Mouse (Mus musculus): Measurements from ENCODE around the gene Arid1b. TPM values are rescaled to one million over a fixed set of nuclear protein-coding genes. Genes with fewer than 3 reads are reported as not detected.

Gene Arid1b
- polyA plus RNA-seq, 1 experiment from 2014 or later: 46.4 TPM

DNA sequence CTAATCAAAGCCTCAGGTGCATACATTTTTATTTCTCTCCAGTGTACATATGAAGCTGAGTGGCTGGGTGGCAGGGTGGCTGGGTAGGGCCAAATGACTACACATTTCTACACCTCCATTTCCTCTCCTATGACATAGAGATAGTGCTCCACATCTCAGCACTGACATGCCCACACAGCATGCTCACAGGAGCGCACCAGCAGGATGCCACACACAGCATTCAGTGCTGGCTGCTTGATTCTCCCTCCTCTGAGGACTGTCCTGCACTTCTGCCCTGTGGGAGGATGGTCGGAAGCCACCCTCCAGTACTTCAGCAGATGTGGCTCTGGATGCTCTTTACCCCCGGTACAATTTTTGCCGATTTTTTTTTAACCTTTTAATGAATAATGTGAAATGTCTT is 172.0 kb downstream of the Arid1b start:
- ATAC-seq (no peak), DNase-seq (ENCODE audit: low read depth, low spot score) (no peak)
- H3K27me3 ChIP-seq: no peaks in the 10 kb centered on the region
- CTCF ChIA-PET: no interaction called here
- TF ChIP-seq CTCF (IDR thresholded peaks at IDR 0.05): no peak
- POLR2A ChIA-PET: no interaction called here
- in situ Hi-C loops (cut with MboI; ENCODE audit: low pct_unique_long_range_greater_than_20kb): no loop called here

DNA sequence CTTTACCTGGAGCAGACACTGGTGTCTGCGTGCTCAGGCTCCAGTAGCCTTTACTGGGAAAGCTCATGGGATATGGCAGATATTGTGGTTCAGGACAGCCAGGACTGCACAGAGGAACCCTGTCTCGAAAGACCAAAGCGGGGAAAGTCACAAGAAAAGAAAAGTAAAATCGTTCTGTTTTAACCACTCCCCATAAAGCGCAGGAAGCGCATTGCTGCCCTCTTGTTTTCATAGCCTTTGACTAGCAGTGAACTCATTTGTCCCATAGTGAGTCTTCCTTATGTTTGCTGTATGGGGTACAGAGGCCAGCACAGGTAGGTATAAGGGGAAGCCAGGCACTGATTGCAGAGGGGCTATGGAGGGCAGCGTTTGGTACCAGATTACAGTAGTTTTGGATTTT is 173.9 kb downstream of the Arid1b start:
- no peaks in the 10 kb centered on the region for H3K27me3 ChIP-seq
- in situ Hi-C loops (cut with MboI; ENCODE audit: low pct_unique_long_range_greater_than_20kb): no loop called here
- ATAC-seq (no peak), DNase-seq (ENCODE audit: low read depth, low spot score) (no peak)
- POLR2A ChIA-PET: no interaction called here
- CTCF ChIA-PET: no interaction called here
- TF ChIP-seq CTCF (IDR thresholded peaks at IDR 0.05): no peak

DNA sequence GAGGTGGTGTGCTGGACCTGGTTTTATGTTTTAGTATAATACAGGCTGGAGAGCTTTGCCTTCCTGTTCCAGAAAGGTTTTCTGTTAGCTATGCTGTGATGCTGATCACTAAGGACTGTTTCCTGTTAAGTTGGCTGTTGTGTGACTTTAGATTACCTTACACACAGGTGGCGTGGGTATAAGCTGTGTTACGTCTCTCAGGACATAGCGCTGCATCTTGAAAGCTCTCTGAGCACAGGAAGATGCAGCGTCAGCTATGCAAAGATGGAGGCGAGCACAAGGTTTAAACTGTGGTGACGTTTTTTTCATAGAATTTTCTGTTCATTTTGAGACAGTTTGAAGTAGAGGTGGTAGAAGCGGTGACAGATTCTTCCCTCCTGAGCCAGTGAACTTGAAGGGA is 174.5 kb downstream of the Arid1b start:
- TF ChIP-seq CTCF (IDR thresholded peaks at IDR 0.05): no peak
- in situ Hi-C loops (cut with MboI; ENCODE audit: low pct_unique_long_range_greater_than_20kb): no loop called here
- CTCF ChIA-PET: interaction anchor here (1.7 kb wide), 1 partner anchor 12 kb away, joined by 6 read pairs; no protein-coding TSS in a partner anchor
- DNase-seq (ENCODE audit: low read depth, low spot score) (no peak), ATAC-seq (no peak)
- no peaks in the 10 kb centered on the region for H3K27me3 ChIP-seq
- POLR2A ChIA-PET: no interaction called here

DNA sequence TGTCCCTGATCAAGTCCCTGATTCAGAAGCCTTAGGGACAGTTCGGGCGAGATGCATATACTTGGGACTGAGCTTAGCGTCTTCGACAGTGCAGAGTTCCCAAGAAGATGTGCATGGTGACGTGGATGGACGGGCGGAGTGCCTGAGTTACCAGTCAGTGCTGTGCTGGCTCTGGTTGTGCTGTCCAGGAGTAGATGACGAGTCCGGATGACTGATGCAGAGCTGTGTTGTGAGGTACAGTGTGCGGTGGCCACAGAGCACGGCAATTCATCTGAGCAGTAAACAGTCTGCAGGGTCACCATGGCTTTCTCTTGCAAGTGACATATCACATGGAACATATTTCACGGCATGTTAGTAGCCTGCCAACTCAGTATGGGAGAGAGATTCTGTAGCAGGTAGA is 176.2 kb downstream of the Arid1b start:
- ChIA-PET CTCF (interaction anchor here (1.6 to 1.7 kb wide), 2 partner anchors 9 to 13 kb away, joined by 4 to 6 read pairs; no protein-coding TSS in a partner anchor), POLR2A (interaction anchor here (0.6 to 0.7 kb wide), 2 partner anchors 9 to 347 kb away, joined by 3 read pairs; no protein-coding TSS in a partner anchor)
- H3K27me3 ChIP-seq: no peaks in the 10 kb centered on the region
- in situ Hi-C loops (cut with MboI; ENCODE audit: low pct_unique_long_range_greater_than_20kb): no loop called here
- ATAC-seq: no peak
- no peak for DNase-seq (ENCODE audit: low read depth, low spot score)
- TF ChIP-seq CTCF (IDR thresholded peaks at IDR 0.05): no peak

DNA sequence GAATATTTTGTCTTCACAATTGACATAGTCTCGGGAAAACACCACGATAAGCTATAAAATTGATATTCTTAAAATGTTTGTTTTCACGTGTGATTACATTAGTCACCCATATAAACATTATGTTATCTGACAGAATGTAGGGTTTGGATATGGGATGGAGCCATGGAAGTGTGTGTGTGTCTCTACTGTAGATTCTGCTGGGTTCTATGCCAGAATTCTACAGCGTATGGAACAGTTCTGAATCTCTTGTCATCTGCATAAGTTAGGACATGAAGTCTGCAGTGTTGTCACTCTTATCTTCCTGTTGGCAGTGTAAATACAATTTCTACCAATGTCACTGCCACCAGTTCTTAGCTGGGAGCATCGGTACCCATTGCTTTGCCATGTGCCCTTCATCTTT is 177.3 kb downstream of the Arid1b start:
- DNase-seq (ENCODE audit: low read depth, low spot score): no peak
- ATAC-seq: no peak
- CTCF ChIA-PET: interaction anchor here (1.6 kb wide), 1 partner anchor 10 kb away, joined by 4 read pairs; no protein-coding TSS in a partner anchor
- TF ChIP-seq CTCF (IDR thresholded peaks at IDR 0.05): no peak
- H3K27me3 ChIP-seq: no peaks in the 10 kb centered on the region
- in situ Hi-C loops (cut with MboI; ENCODE audit: low pct_unique_long_range_greater_than_20kb): no loop called here
- POLR2A ChIA-PET: no interaction called here

DNA sequence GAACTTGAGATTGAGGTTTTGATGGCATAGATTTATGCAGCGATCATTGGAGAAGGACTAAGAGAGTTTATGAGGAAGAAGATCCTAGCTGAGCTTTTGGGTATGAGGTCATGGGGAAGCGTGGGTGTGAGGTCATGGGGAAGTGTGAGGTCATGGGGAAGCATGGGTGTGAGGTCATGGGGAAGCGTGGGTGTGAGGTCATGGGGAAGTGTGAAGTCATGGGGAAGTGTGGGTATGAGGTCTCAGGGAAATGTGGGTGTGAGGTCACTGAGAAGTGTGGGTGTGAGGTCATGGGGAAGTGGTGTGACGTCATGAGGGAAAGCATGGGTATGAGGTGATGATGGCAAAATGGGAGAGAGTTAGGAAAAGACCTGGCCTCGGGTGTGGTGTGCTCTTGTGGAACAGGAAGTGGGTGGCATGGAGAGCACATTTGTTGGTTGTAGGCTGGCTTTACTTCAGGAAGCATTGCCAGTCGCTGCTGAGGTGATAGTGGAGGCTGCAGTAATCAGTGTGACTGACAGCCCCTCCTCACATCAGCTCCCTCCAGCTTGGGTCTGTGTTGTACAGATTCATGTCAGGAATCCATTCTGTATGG is 180.4 kb downstream of the Arid1b start:
- ChIA-PET CTCF (interaction anchor here (1.3 kb wide), 1 partner anchor 9 kb away, joined by 3 read pairs; no protein-coding TSS in a partner anchor), POLR2A (no interaction called here)
- in situ Hi-C loops (cut with MboI; ENCODE audit: low pct_unique_long_range_greater_than_20kb): loop anchor here (5.0 to 25.0 kb wide), 2 partner anchors 387 to 548 kb away; no protein-coding TSS in a partner anchor
- H3K27me3 ChIP-seq: no peaks in the 10 kb centered on the region
- DNase-seq (ENCODE audit: low read depth, low spot score): no peak
- no peak for TF ChIP-seq CTCF (IDR thresholded peaks at IDR 0.05)
- ATAC-seq: no peak

DNA sequence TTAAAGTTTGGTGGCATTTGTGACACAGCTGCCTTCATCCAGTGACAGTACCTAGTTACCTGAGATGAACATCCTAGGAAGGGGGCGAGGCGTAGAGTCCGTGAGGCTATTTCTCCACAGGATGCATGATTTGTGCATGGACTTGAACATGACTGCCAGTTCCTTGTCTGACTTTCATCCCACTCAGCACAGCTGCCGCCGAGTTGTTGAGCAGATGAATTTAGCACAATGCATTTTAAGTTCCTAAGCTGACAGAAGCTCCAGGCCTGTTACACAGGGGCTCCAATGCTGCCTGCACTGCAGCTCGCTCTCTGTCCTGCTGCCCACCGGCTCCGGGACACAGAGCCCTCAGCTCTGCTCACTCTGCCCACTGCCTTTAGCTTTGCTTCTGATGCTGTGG is 181.4 kb downstream of the Arid1b start:
- ATAC-seq: no peak
- no peak for DNase-seq (ENCODE audit: low read depth, low spot score)
- TF ChIP-seq CTCF (IDR thresholded peaks at IDR 0.05): no peak
- CTCF ChIA-PET: interaction anchor here (1.2 kb wide), 1 partner anchor 12 kb away, joined by 3 read pairs; no protein-coding TSS in a partner anchor
- in situ Hi-C loops (cut with MboI; ENCODE audit: low pct_unique_long_range_greater_than_20kb): loop anchor here (5.0 to 25.0 kb wide), 2 partner anchors 388 to 547 kb away; no protein-coding TSS in a partner anchor
- no peaks in the 10 kb centered on the region for H3K27me3 ChIP-seq
- POLR2A ChIA-PET: no interaction called here

DNA sequence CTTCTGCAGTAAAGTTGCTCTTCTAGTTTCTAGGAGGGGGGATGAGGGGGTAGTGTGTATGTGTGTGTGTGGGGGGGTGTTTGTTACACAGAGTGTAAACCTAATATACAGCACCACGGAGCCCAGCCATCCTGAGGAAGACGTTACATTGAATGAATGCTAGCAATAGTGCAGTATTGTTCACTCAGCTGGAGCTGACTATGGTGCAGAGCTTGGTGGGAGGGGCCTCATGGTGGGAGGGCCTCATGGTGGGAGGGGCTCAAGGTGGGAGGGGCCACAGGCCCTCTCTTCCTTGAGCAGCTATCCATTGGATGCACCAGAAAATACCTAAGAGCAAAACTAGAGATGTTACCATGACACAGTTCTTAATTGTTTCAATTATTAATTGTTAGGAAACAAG is 182.2 kb downstream of the Arid1b start:
- in situ Hi-C loops (cut with MboI; ENCODE audit: low pct_unique_long_range_greater_than_20kb): loop anchor here (5.0 to 25.0 kb wide), 2 partner anchors 389 to 546 kb away; no protein-coding TSS in a partner anchor
- ChIA-PET POLR2A (no interaction called here), CTCF (no interaction called here)
- ATAC-seq: no peak
- no peak for DNase-seq (ENCODE audit: low read depth, low spot score)
- H3K27me3 ChIP-seq: no peaks in the 10 kb centered on the region
- TF ChIP-seq CTCF (IDR thresholded peaks at IDR 0.05): no peak

DNA sequence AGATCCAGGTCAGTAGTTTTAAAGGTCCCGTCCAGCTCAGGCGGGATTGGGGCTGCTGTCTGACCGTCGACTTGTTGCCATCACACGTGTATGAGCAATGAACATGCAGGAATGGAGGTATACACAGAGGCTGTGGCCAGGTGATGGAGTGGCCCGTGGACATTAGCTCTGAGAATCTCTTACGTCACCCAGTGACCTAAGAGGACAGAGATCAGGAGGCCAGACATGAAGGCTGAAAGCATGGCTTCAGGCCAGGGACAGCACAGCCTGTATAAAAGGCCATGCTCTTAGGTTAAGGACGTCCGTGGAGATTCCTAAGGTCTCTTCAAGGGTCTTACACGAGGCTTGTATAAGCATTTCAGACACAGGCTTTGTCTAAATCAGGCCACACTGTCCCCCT is 184.4 kb downstream of the Arid1b start:
- no peak for TF ChIP-seq CTCF (IDR thresholded peaks at IDR 0.05)
- CTCF ChIA-PET: interaction anchor here (0.6 kb wide), 1 partner anchor 21 kb away, joined by 3 read pairs; no protein-coding TSS in a partner anchor
- ATAC-seq: no peak

DNA sequence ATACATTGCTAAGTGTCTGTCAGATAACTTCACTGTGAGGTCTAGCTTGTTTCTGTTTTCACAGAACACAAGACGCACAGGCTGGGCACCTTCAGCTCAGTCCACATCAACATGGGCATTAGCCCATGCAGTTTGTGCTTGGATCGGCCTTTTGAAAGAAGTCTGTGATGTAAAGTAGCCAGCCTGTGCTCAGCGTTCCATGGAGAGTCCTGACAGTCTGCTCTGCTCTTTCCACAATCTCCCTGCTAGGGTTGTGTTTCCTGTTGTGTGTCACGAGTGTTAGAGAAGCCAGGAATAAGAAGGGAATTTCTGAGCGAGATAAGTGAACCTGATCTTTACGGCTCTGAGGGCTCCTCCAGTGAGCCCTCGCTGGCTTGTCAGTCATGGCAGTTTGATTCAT is 184.9 kb downstream of the Arid1b start:
- TF ChIP-seq CTCF (IDR thresholded peaks at IDR 0.05): no peak
- ChIA-PET CTCF (interaction anchor here (0.6 kb wide), 1 partner anchor 20 kb away, joined by 3 read pairs; no protein-coding TSS in a partner anchor), POLR2A (no interaction called here)
- in situ Hi-C loops (cut with MboI; ENCODE audit: low pct_unique_long_range_greater_than_20kb): loop anchor here (5.0 to 25.0 kb wide), 2 partner anchors 392 to 543 kb away; no protein-coding TSS in a partner anchor
- no peak for ATAC-seq
- no peaks in the 10 kb centered on the region for H3K27me3 ChIP-seq
- no peak for DNase-seq (ENCODE audit: low read depth, low spot score)

More for the DNA sequence above, 184.4 kb downstream of the Arid1b start:
- DNase-seq (ENCODE audit: low read depth, low spot score): no peak
- in situ Hi-C loops (cut with MboI; ENCODE audit: low pct_unique_long_range_greater_than_20kb): loop anchor here (5.0 to 25.0 kb wide), 2 partner anchors 391 to 544 kb away; no protein-coding TSS in a partner anchor
- no peaks in the 10 kb centered on the region for H3K27me3 ChIP-seq
- POLR2A ChIA-PET: interaction anchor here (0.7 kb wide), 1 partner anchor 172 kb away, joined by 3 read pairs; no protein-coding TSS in a partner anchor

DNA sequence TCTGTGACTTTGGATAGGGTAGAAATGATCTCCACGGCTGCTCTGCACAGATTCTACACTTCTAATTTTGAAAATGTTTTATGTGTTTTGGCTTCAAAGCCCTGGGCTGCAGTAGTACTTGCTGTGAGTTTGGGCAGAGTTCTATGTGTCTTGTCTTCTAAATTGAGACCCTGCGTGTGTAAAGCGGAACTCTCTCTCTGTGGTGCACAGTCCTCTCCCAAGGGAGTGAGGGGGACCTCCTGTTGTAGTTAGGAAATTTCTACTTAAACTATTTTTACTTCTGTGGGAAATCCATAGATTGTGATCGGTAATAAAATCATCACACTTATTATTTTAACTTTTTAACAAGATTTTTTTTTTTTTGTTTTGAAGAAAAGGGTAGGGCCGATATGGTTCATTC is 185.3 kb downstream of the Arid1b start:
- no peak for ATAC-seq
- no peak for DNase-seq (ENCODE audit: low read depth, low spot score)
- ChIA-PET POLR2A (no interaction called here), CTCF (no interaction called here)
- in situ Hi-C loops (cut with MboI; ENCODE audit: low pct_unique_long_range_greater_than_20kb): loop anchor here (5.0 to 25.0 kb wide), 2 partner anchors 392 to 543 kb away; no protein-coding TSS in a partner anchor
- H3K27me3 ChIP-seq: no peaks in the 10 kb centered on the region
- TF ChIP-seq CTCF (IDR thresholded peaks at IDR 0.05): no peak
